Mouse (Mus musculus) splenic B cell, adult 2 months (primary cell): ENCODE data around the gene Ift22.
"Not testable (repeated sequence)": the region's sequence is repeated elsewhere in the genome, so short reads cannot be mapped to it uniquely, and the experiment has no call there.

Experiments used
- DNase-seq: peaks from one replicate; pipeline ENCODE4 v3.0.0-alpha.2; 2011; ENCODE audit warnings: low read depth, low spot score
- H3K27me3 ChIP-seq: 2 replicates; pipeline ENCODE4 v1.6.1; 2012; ENCODE audit warnings: mild to moderate bottlenecking, low read length, moderate library complexity, mixed read lengths; ENCODE audit not compliant: control insufficient read depth, poor library complexity, insufficient read depth, severe bottlenecking
- H3K36me3 ChIP-seq: 2 replicates; pipeline ENCODE4 v1.6.1; 2012; ENCODE audit warnings: mild to moderate bottlenecking, low read length, moderate library complexity, mixed read lengths; ENCODE audit not compliant: control insufficient read depth, poor library complexity, insufficient read depth, severe bottlenecking

Gene Ift22

GRCm38 (mm10) chr5:136929073-136929472 lies 21.1 kb downstream of the Ift22 start:
- Histone ChIP-seq H3K36me3 (no peaks in the 10 kb centered on the region), H3K27me3 (no peaks in the 10 kb centered on the region)
- peak; percentile 90 for DNase-seq

GRCm38 (mm10) chr5:136931896-136932295 lies 23.9 kb downstream of the Ift22 start:
- H3K27me3 ChIP-seq, result no peaks in the 10 kb centered on the region
- no peaks in the 10 kb centered on the region for H3K36me3 ChIP-seq
- no peak for DNase-seq

- Histone ChIP-seq H3K36me3 (no peaks in the 10 kb centered on the region), H3K27me3 (no peaks in the 10 kb centered on the region)
- DNase-seq, result peak; percentile 17
Measured at GRCm38 (mm10) chr5:136932956-136933355, 25.0 kb downstream of the Ift22 start.

- DNase-seq, result no peak
- H3K36me3 ChIP-seq, result no peaks in the 10 kb centered on the region
- H3K27me3 ChIP-seq, result no peaks in the 10 kb centered on the region
Measured at GRCm38 (mm10) chr5:136933930-136934329, 26.0 kb downstream of the Ift22 start.

- Histone ChIP-seq H3K36me3 (no peaks in the 10 kb centered on the region), H3K27me3 (no peaks in the 10 kb centered on the region)
- DNase-seq, result peak; percentile 38
Measured at GRCm38 (mm10) chr5:136935905-136936695, 28.1 kb downstream of the Ift22 start.

GRCm38 (mm10) chr5:136936750-136937149 lies 28.8 kb downstream of the Ift22 start:
- no peaks in the 10 kb centered on the region for H3K36me3 ChIP-seq
- no peaks in the 10 kb centered on the region for H3K27me3 ChIP-seq
- no peak for DNase-seq

GRCm38 (mm10) chr5:136937621-136938020 lies 29.7 kb downstream of the Ift22 start:
- H3K27me3 ChIP-seq, result no peaks in the 10 kb centered on the region
- H3K36me3 ChIP-seq, result no peaks in the 10 kb centered on the region
- no peak for DNase-seq

GRCm38 (mm10) chr5:136939284-136939683 lies 31.3 kb downstream of the Ift22 start:
- DNase-seq, result peak; percentile 40
- Histone ChIP-seq H3K36me3 (no peaks in the 10 kb centered on the region), H3K27me3 (no peaks in the 10 kb centered on the region)

- DNase-seq, H3K27me3 ChIP-seq, H3K36me3 ChIP-seq: not testable (repeated sequence)
Measured at GRCm38 (mm10) chr5:136940029-136940428, 32.1 kb downstream of the Ift22 start.

GRCm38 (mm10) chr5:136940845-136941560 lies 33.1 kb downstream of the Ift22 start:
- H3K27me3 ChIP-seq, result no peaks in the 10 kb centered on the region
- no peak for DNase-seq
- H3K36me3 ChIP-seq, result no peaks in the 10 kb centered on the region

GRCm38 (mm10) chr5:136942781-136943180 lies 34.8 kb downstream of the Ift22 start:
- Histone ChIP-seq H3K36me3 (no peaks in the 10 kb centered on the region), H3K27me3 (no peaks in the 10 kb centered on the region)
- DNase-seq, result no peak

GRCm38 (mm10) chr5:136943382-136943781 lies 35.4 kb downstream of the Ift22 start:
- H3K27me3 ChIP-seq, result no peaks in the 10 kb centered on the region
- DNase-seq, result no peak

GRCm38 (mm10) chr5:136945084-136945483 lies 37.1 kb downstream of the Ift22 start:
- DNase-seq, result no peak
- Histone ChIP-seq H3K27me3 (no peaks in the 10 kb centered on the region), H3K36me3 (no peaks in the 10 kb centered on the region)

More at GRCm38 (mm10) chr5:136943382-136943781, 35.4 kb downstream of the Ift22 start:
- H3K36me3 ChIP-seq, result no peaks in the 10 kb centered on the region

- no peak for DNase-seq
- Histone ChIP-seq H3K27me3 (no peaks in the 10 kb centered on the region), H3K36me3 (no peaks in the 10 kb centered on the region)
Measured at GRCm38 (mm10) chr5:136947874-136948273, 39.9 kb downstream of the Ift22 start.

GRCm38 (mm10) chr5:136949551-136950336 lies 41.8 kb downstream of the Ift22 start:
- H3K27me3 ChIP-seq, H3K36me3 ChIP-seq, DNase-seq: not testable (repeated sequence)
